Mouse (Mus musculus): ENCODE results near the gene Ppp3ca.

Gene Ppp3ca

GRCm38 (mm10) chr3:136905577-136905976 is 235.7 kb downstream of the Ppp3ca start:
- DNase-seq (ENCODE audit: low read depth, low spot score): peak; percentile 22

GRCm38 (mm10) chr3:136909534-136909933 is 239.6 kb downstream of the Ppp3ca start:
- no peak for DNase-seq (ENCODE audit: low read depth, low spot score)

- DNase-seq (ENCODE audit: low read depth, low spot score): no peak
Measured at GRCm38 (mm10) chr3:136911276-136911675, 241.4 kb downstream of the Ppp3ca start.

- no peak for DNase-seq (ENCODE audit: low read depth, low spot score)
Measured at GRCm38 (mm10) chr3:136917080-136917479, 247.2 kb downstream of the Ppp3ca start.

- DNase-seq (ENCODE audit: low read depth, low spot score): peak; percentile 21
Measured at GRCm38 (mm10) chr3:136933071-136933470, 263.1 kb downstream of the Ppp3ca start.

- DNase-seq (ENCODE audit: low read depth, low spot score): no peak
Measured at GRCm38 (mm10) chr3:136940733-136941601, 271.0 kb downstream of the Ppp3ca start.

- DNase-seq (ENCODE audit: low read depth, low spot score): no peak
Measured at GRCm38 (mm10) chr3:136941602-136941926, 271.6 kb downstream of the Ppp3ca start.

GRCm38 (mm10) chr3:136945550-136945949 is 275.6 kb downstream of the Ppp3ca start:
- DNase-seq (ENCODE audit: low read depth, low spot score): no peak

GRCm38 (mm10) chr3:136946662-136947061 is 276.7 kb downstream of the Ppp3ca start:
- no peak for DNase-seq (ENCODE audit: low read depth, low spot score)

- DNase-seq (ENCODE audit: low read depth, low spot score): no peak
Measured at GRCm38 (mm10) chr3:136948142-136948541, 278.2 kb downstream of the Ppp3ca start.

- no peak for DNase-seq (ENCODE audit: low read depth, low spot score)
Measured at GRCm38 (mm10) chr3:136951792-136952191, 281.9 kb downstream of the Ppp3ca start.

GRCm38 (mm10) chr3:136952822-136953221 is 282.9 kb downstream of the Ppp3ca start:
- no peak for DNase-seq (ENCODE audit: low read depth, low spot score)

GRCm38 (mm10) chr3:136955043-136955442 is 285.1 kb downstream of the Ppp3ca start:
- DNase-seq (ENCODE audit: low read depth, low spot score): no peak

- DNase-seq (ENCODE audit: low read depth, low spot score): no peak
Measured at GRCm38 (mm10) chr3:136960314-136960713, 290.4 kb downstream of the Ppp3ca start.

- DNase-seq (ENCODE audit: low read depth, low spot score): no peak
Measured at GRCm38 (mm10) chr3:136966786-136967185, 296.9 kb downstream of the Ppp3ca start.

GRCm38 (mm10) chr3:136967510-136967909 is 297.6 kb downstream of the Ppp3ca start:
- no peak for DNase-seq (ENCODE audit: low read depth, low spot score)

GRCm38 (mm10) chr3:136969796-136970195 is 299.9 kb downstream of the Ppp3ca start:
- DNase-seq (ENCODE audit: low read depth, low spot score): no peak

GRCm38 (mm10) chr3:136977859-136978258 is 307.9 kb downstream of the Ppp3ca start:
- no peak for DNase-seq (ENCODE audit: low read depth, low spot score)

- DNase-seq (ENCODE audit: low read depth, low spot score): no peak
Measured at GRCm38 (mm10) chr3:136980915-136981588, 311.1 kb downstream of the Ppp3ca start.

- no peak for DNase-seq (ENCODE audit: low read depth, low spot score)
Measured at GRCm38 (mm10) chr3:136981589-136981924, 311.6 kb downstream of the Ppp3ca start.

- DNase-seq (ENCODE audit: low read depth, low spot score): no peak
Measured at GRCm38 (mm10) chr3:136982021-136982420, 312.1 kb downstream of the Ppp3ca start.

- DNase-seq (ENCODE audit: low read depth, low spot score): no peak
Measured at GRCm38 (mm10) chr3:136986096-136986881, 316.4 kb downstream of the Ppp3ca start.
